Mouse (Mus musculus): ENCODE measurements around the gene Bmf. TPM values are rescaled to one million over a fixed set of nuclear protein-coding genes. Genes with fewer than 3 reads are reported as not detected.

The Bmf gene
- polyA plus RNA-seq, 1 experiment from 2014 or later: 6.0 TPM

DNA sequence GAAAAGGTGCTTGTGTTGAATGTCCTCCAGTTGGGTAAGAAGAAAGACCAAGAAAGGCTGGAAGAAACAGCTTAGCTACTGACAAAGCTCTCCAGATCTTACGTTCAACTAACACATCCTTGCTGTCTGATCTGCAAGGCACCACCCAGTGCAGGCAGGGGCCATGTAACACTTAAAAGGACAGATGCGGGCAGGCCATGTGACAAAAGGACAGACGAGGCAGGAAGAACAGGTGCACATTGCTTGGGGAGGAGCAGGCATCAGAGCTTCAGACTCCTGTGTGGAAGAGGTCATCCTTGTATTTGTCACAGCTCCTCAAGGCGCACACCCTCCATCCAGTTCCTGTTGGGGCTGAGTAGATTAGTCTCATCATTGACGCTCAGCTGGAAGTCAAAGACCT lies 66.5 kb downstream of the Bmf start:
- no peak for DNase-seq (ENCODE audit: low spot score)
- Histone ChIP-seq H3K4me1 (peaks cover 13% of the 10 kb centered on the region), H3K27ac (replicated peaks) (no peak overlapping the region), H3K4me3 (no peak overlapping the region), H3K27me3 (replicated peaks; ENCODE audit: low read depth, poor library complexity, severe bottlenecking) (no peaks in the 10 kb centered on the region), H3K36me3 (replicated peaks) (no peaks in the 10 kb centered on the region), H3K9me3 (peaks cover under 1% of the 10 kb centered on the region; the same call in 1 of the 2 replicates)
- WGBS: 88% methylated on average over 5 of the region's 5 CpGs

GRCm38 (mm10) chr2:118480886-118481285 lies 68.6 kb downstream of the Bmf start:
- H3K9me3 ChIP-seq: no peaks in the 10 kb centered on the region
- peaks cover 16% of the 10 kb centered on the region for H3K4me1 ChIP-seq
- DNase-seq (ENCODE audit: low spot score): no peak
- WGBS: 89% methylated on average over 7 of the region's 7 CpGs
- no peak overlapping the region for H3K4me3 ChIP-seq
- no peak overlapping the region for H3K27ac ChIP-seq (replicated peaks)
- peaks cover 17% of the 10 kb centered on the region for H3K36me3 ChIP-seq (replicated peaks)
- no peaks in the 10 kb centered on the region for H3K27me3 ChIP-seq (replicated peaks; ENCODE audit: low read depth, poor library complexity, severe bottlenecking)

GRCm38 (mm10) chr2:118479550-118479909 lies 70.0 kb downstream of the Bmf start, which contains the start of gene Srp14:
Srp14 (minus strand) TSS chr2:118479711.
- H3K27ac ChIP-seq (replicated peaks): peak within 1 kb of the TSS; percentile 88
- WGBS: under 1% methylated on average over 35 of the region's 35 CpGs
- peak; percentile 95 for DNase-seq (ENCODE audit: low spot score)

GRCm38 (mm10) chr2:118478833-118479549 lies 70.5 kb downstream of the Bmf start:
- peak overlapping the region; percentile 92 for H3K4me3 ChIP-seq
- H3K4me1 ChIP-seq: peaks cover 16% of the 10 kb centered on the region
- H3K36me3 ChIP-seq (replicated peaks): peaks cover 36% of the 10 kb centered on the region
- no peaks in the 10 kb centered on the region for H3K27me3 ChIP-seq (replicated peaks; ENCODE audit: low read depth, poor library complexity, severe bottlenecking)
- H3K9me3 ChIP-seq: no peaks in the 10 kb centered on the region
- WGBS: 3% methylated on average over 52 of the region's 52 CpGs
- DNase-seq (ENCODE audit: low spot score): no peak
- H3K27ac ChIP-seq (replicated peaks): peak overlapping the region; percentile 88

More at GRCm38 (mm10) chr2:118479550-118479909, 70.0 kb downstream of the Bmf start, which contains the start of gene Srp14:
- no peaks in the 10 kb centered on the region for H3K27me3 ChIP-seq (replicated peaks; ENCODE audit: low read depth, poor library complexity, severe bottlenecking)
- no peaks in the 10 kb centered on the region for H3K9me3 ChIP-seq
- peak within 1 kb of the TSS; percentile 92 for H3K4me3 ChIP-seq
- H3K4me1 ChIP-seq: peaks cover 16% of the 10 kb centered on the region
- H3K36me3 ChIP-seq (replicated peaks): peaks cover 30% of the 10 kb centered on the region

Other genes with a start within 250 kb of the Bmf start
- 0.16 and 0.17 TPM in 2 replicates for gene Gpr176, start 176.3 kb downstream of the Bmf start, polyA plus RNA-seq (2016; fragmentation: Nextera tagmentation; extraction: Ambion mirVana)
- gene Eif2ak4, start 161.1 kb downstream of the Bmf start, polyA plus RNA-seq (2016; fragmentation: Nextera tagmentation; extraction: Ambion mirVana): 13.9 and 14.4 TPM in 2 replicates
- gene Srp14, start 70.0 kb downstream of the Bmf start, polyA plus RNA-seq (2016; fragmentation: Nextera tagmentation; extraction: Ambion mirVana): 234 and 245 TPM in 2 replicates
- gene Bub1b, start 48.5 kb upstream of the Bmf start, polyA plus RNA-seq (2016; fragmentation: Nextera tagmentation; extraction: Ambion mirVana): 162 and 169 TPM in 2 replicates
- 0.45 and 0.72 TPM in 2 replicates for gene Pak6, start 113.6 kb upstream of the Bmf start, polyA plus RNA-seq (2016; fragmentation: Nextera tagmentation; extraction: Ambion mirVana)
- gene Ankrd63, start 154.3 kb upstream of the Bmf start, polyA plus RNA-seq (2016; fragmentation: Nextera tagmentation; extraction: Ambion mirVana): not detected in 2 replicates
- gene Plcb2, start 178.8 kb upstream of the Bmf start, polyA plus RNA-seq (2016; fragmentation: Nextera tagmentation; extraction: Ambion mirVana): 0.41 and 0.44 TPM in 2 replicates
- gene Inafm2, start 196.1 kb upstream of the Bmf start, polyA plus RNA-seq (2016; fragmentation: Nextera tagmentation; extraction: Ambion mirVana): 15.8 and 16.8 TPM in 2 replicates
- gene Ccdc9b, start 213.0 kb upstream of the Bmf start, polyA plus RNA-seq (2016; fragmentation: Nextera tagmentation; extraction: Ambion mirVana): 0.29 and 0.41 TPM in 2 replicates
- gene Phgr1, start 223.1 kb upstream of the Bmf start, polyA plus RNA-seq (2016; fragmentation: Nextera tagmentation; extraction: Ambion mirVana): not detected in 2 replicates
- gene Disp2, start 230.0 kb upstream of the Bmf start, polyA plus RNA-seq (2016; fragmentation: Nextera tagmentation; extraction: Ambion mirVana): 1.2 and 1.4 TPM in 2 replicates

All from embryonic facial prominence, embryonic 10.5 days (tissue).